Mouse (Mus musculus) cerebellum, adult 2 months (tissue): ENCODE results near the gene Nek3.

Source experiments
- CTCF ChIP-seq: fragments of 200-500 bp; IDR thresholded peaks from 2 replicates; pipeline ENCODE4 v1.5.1; 2011; ENCODE audit warnings: low read depth, mild to moderate bottlenecking, control low read depth, low read length, moderate library complexity, borderline replicate concordance; ENCODE audit not compliant: insufficient read depth
- POLR2A ChIP-seq: fragments of 200-500 bp; IDR thresholded peaks from 2 replicates; pipeline ENCODE4 v1.6.1; 2011; ENCODE audit warnings: low read length, control low read depth, borderline replicate concordance; ENCODE audit not compliant: insufficient read depth

DNA sequence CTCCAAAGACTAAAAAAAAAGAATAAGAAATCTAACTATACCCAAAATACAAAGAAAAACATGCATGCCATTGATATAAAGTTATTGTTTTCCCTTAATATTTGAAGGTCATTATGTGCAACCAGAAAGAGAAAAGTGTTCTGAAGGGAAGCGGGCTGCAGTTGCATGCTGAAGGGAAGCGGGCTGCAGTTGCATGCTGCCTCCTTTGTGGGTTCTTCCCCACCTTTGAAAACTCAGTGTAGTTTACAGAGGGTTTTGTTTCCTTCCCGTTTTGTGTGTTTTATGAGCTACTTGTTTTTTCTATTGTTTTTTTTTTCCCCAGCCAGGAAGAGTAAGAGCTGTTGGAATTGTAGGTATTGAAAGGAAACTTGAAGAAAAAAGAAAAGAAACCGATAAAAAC, 41.3 kb upstream of the Nek3 start:
- no peak for TF ChIP-seq CTCF
- TF ChIP-seq POLR2A: no peak
